Mouse (Mus musculus) pancreas, adult 10 weeks (tissue): ENCODE results near the gene Gab3. TPM values are rescaled to one million over a fixed set of nuclear protein-coding genes. Genes with fewer than 3 reads are reported as not detected.

ENCODE experiments used
- polyA plus RNA-seq: library from polyadenylated mRNA; stranded (reverse); fragments of 350-450 nt; fragmentation: Illumina TruSeq; extraction: RNeasy Lipid Tissue Mini Kit (QIAGEN cat#74804); gene quantifications from one replicate; pipeline ENCODE4 v1.2.3, GENCODE M21; 2015; ENCODE audit warnings: low read depth, low replicate concordance; ENCODE audit not compliant: insufficient read depth

Gab3 gene
- 0.55 TPM for polyA plus RNA-seq

GRCm38 (mm10) chrX:75084774-75085508 lies at the start of gene Gab3:
Gab3 (minus strand) TSS chrX:75085458.

GRCm38 (mm10) chrX:75130467-75131160 lies 45.4 kb upstream of the Gab3 start, which contains the start of gene Mpp1:
Mpp1 (minus strand) TSS chrX:75131016.

GRCm38 (mm10) chrX:75095369-75096162 lies 10.3 kb upstream of the Gab3 start, which contains the start of gene Dkc1:
Dkc1 (plus strand) TSS chrX:75095854.

Other genes with a start within 250 kb of the Gab3 start
- gene Gm5936, start 248.3 kb downstream of the Gab3 start, polyA plus RNA-seq = not detected
- 6.6 TPM for gene Dkc1, start 10.4 kb upstream of the Gab3 start, polyA plus RNA-seq
- gene Mpp1, start 45.6 kb upstream of the Gab3 start, polyA plus RNA-seq = 7.8 TPM
- gene Smim9, start 78.3 kb upstream of the Gab3 start, polyA plus RNA-seq = not detected